Mouse (Mus musculus) spleen, adult 2 months (tissue): ENCODE results near the gene Sdhd. TPM values are rescaled to one million over a fixed set of nuclear protein-coding genes. Genes with fewer than 3 reads are reported as not detected.

Source experiments
- DNase-seq, 2 experiments: peaks; one replicate each; pipeline versions ENCODE4 v3.0.0 to v3.0.0-alpha.2; 2012 to 2021; ENCODE audit warnings: low spot score in 2 of 2, low read depth in 1 of 2
- H3K27ac ChIP-seq: fragments of 200-500 bp; 2 replicates; pipeline ENCODE4 v1.5.1; 2012; ENCODE audit warnings: low read length, inconsistent platforms; ENCODE audit not compliant: insufficient read depth
- H3K27me3 ChIP-seq: fragments of 200-500 bp; 2 replicates; pipeline ENCODE4 v1.6.1; 2012; ENCODE audit warnings: mild to moderate bottlenecking, moderate library complexity, low read length, inconsistent platforms; ENCODE audit not compliant: control insufficient read depth, insufficient read depth
- H3K36me3 ChIP-seq: fragments of 200-500 bp; 2 replicates; pipeline ENCODE4 v1.6.1; 2012; ENCODE audit warnings: mild to moderate bottlenecking, low read length, inconsistent platforms; ENCODE audit not compliant: control insufficient read depth, insufficient read depth
- H3K4me1 ChIP-seq: fragments of 200-500 bp; 2 replicates; pipeline ENCODE4 v1.6.1; 2011; ENCODE audit warnings: inconsistent platforms; ENCODE audit not compliant: control insufficient read depth, insufficient read depth, insufficient read length
- H3K4me3 ChIP-seq: fragments of 200-500 bp; 2 replicates; pipeline ENCODE4 v1.5.1; 2011; ENCODE audit warnings: mild to moderate bottlenecking, inconsistent platforms; ENCODE audit not compliant: insufficient read depth, insufficient read length; ENCODE audit errors: extremely low read depth
- CTCF ChIP-seq: fragments of 200-500 bp; IDR thresholded peaks from 2 replicates; pipeline ENCODE4 v1.5.1; 2011; ENCODE audit warnings: mild to moderate bottlenecking, inconsistent platforms; ENCODE audit not compliant: insufficient read depth, insufficient read length, insufficient replicate concordance; ENCODE audit errors: extremely low read depth
- POLR2A ChIP-seq: fragments of 200-500 bp; IDR thresholded peaks from 2 replicates; pipeline ENCODE4 v1.6.1; 2011; ENCODE audit warnings: low read depth, low read length, inconsistent platforms
- WGBS: fragments of 180-500 bp; shearing (Covaris S2); methylation state at CpG from one replicate; pipeline ENCODE4 v1.1.7; 2018; 5-methylcytosine and 5-hydroxymethylcytosine counted together
- polyA plus RNA-seq: library from polyadenylated mRNA; depleted of rRNA; stranded (reverse); fragments of >200 nt; gene quantifications from 2 replicates; pipeline ENCODE4 v1.2.3, GENCODE M21; 2012

Gene Sdhd
- polyA plus RNA-seq, 1 experiment = 70.6 TPM

DNA sequence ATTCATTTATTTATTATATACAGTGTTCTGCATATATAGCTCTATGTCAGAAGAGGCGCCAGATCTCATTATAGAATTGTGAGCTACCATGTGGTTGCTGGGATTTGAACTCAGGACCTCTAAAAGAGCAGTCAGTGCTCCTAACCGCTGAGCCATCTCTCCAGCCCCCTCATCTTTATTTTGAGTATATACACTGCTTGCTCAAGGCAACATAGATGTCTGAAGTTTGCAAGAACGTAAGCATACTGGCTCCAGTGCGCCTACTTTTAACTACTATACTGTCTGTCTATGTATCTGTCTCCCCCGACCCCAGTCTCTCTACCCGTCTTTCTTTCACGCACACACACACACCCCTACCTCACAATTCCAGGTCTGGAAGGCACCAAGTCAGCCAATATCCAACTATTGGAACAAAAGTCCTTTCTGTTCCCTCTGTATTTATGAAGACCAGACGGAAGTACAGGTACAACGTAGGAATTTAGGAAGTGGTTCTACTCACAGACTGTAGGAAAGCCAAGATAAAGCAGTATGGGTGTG, 14.2 kb upstream of the Sdhd start:
- Histone ChIP-seq H3K4me3 (no peak overlapping the region), H3K36me3 (peaks cover 10% of the 10 kb centered on the region), H3K27ac (no peak overlapping the region), H3K27me3 (no peaks in the 10 kb centered on the region; the same call in 1 of the 2 replicates), H3K4me1 (peaks cover 3% of the 10 kb centered on the region)
- no peak for TF ChIP-seq POLR2A
- TF ChIP-seq CTCF = no peak
- WGBS = 63% methylated on average over 9 of the region's 9 CpGs
- DNase-seq = no peak

GRCm38 (mm10) chr9:50616766-50617603, 13.4 kb upstream of the Sdhd start, which contains the start of the genes Pih1d2 and Nkapd1:
Gene Pih1d2, plus strand, starts transcription at chr9:50617321.
Gene Nkapd1, minus strand, starts transcription at chr9:50617464.
- under 1% methylated on average over 81 of the region's 81 CpGs for WGBS
- H3K27me3 ChIP-seq = no peaks in the 10 kb centered on the region; the same call in 1 of the 2 replicates
- peak within 1 kb of the TSS; percentile 97 for H3K4me3 ChIP-seq
- H3K4me1 ChIP-seq = peaks cover 3% of the 10 kb centered on the region
- H3K36me3 ChIP-seq = peaks cover 10% of the 10 kb centered on the region
- TF ChIP-seq POLR2A (peak; percentile 30; the same call in 1 of the 2 replicates), CTCF (no peak)
- DNase-seq = peak; percentile 77 to 89
- H3K27ac ChIP-seq = peak within 1 kb of the TSS; percentile 99

DNA sequence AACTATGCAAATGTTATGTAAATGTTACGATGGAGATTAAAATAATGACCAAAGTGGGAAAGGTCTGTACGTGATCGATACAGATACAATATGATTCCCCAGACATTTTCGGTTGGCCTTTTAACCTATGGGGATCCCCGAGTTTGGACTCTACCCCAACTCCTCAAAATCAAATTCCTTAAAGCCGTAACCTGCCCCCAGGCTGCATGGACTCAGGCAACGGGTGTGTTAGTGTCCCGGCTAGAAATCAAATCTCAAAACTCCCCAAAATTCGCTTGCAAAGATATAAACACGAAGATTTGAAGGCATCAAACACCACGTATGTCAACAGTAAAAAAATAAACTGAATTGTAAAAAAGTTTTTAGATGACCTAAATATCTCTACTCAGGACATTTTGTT, 12.5 kb upstream of the Sdhd start:
- peak overlapping the region; percentile 97 for H3K4me3 ChIP-seq
- TF ChIP-seq POLR2A (no peak), CTCF (no peak)
- H3K36me3 ChIP-seq = peaks cover 13% of the 10 kb centered on the region
- H3K27ac ChIP-seq = no peak overlapping the region
- DNase-seq = no peak
- WGBS = 36% methylated on average over 11 of the region's 11 CpGs
- H3K4me1 ChIP-seq = peaks cover 3% of the 10 kb centered on the region
- H3K27me3 ChIP-seq = no peaks in the 10 kb centered on the region

DNA sequence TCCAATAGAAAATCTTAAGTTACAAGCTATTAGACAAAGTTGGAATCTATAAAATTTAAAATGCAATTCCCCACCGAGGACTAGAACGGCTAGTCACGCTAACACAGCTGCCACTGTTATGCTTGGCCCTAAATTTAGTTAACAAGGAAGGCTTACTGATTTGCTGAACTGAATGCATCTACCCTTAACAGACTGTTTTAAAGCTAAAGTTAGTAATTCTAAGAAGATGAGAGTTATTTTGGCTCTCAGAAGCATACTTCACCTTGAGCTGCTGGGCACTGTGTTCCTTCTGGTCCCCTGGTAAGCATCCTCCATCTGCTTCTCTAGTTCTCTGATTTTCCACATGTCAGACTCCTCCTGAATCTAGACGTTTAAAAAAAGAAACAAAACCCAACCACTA, 8.5 kb upstream of the Sdhd start:
- Histone ChIP-seq H3K27ac (no peak overlapping the region), H3K27me3 (no peaks in the 10 kb centered on the region), H3K4me3 (no peak overlapping the region), H3K4me1 (peaks cover 3% of the 10 kb centered on the region), H3K36me3 (peaks cover 28% of the 10 kb centered on the region)
- TF ChIP-seq CTCF (no peak), POLR2A (no peak)
- WGBS = 89% methylated on average over 4 of the region's 4 CpGs
- no peak for DNase-seq

DNA sequence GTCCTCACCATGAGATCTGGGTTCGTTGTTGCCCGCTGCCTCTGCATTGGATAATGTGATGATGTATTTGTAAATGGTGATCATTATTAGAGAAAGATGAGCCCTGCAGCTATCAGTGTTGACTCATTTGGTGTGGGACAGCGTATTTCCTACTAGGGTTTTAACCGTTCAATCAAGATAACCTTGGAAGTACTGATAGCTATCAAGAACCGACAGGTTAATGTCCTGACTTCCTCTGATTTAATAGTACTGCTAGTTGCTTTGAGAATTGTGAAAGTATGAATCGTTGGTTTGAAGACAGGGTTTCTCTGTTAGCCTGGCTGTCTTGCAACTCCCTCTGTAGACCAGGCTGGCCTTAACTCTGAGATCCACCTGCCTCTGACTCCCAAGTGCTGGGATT, 726 bp upstream of the Sdhd start:
- Histone ChIP-seq H3K27me3 (no peaks in the 10 kb centered on the region), H3K4me3 (peak overlapping the region; percentile 85), H3K36me3 (peaks cover 14% of the 10 kb centered on the region), H3K4me1 (peaks cover 5% of the 10 kb centered on the region), H3K27ac (peak overlapping the region; percentile 84; the same call in 1 of the 2 replicates)
- 3% methylated on average over 6 of the region's 6 CpGs for WGBS
- DNase-seq = no peak
- TF ChIP-seq POLR2A (no peak), CTCF (no peak)

DNA sequence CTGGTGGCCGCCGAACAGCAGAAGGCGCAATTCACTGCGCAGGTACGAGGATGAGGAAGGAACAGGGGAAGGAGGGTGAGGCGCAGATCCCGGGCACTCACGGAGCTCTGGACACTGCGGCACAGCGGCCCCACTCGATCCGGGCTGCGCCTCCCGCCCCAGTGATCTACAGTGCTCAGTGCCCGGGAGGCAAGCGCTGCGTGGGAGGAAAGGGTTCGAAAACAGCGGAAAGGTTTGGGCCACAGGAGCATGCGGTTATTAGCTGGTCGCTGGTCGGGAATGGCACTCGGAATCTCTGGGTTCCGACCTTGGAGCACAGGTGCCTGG, 349 bp upstream of the Sdhd start:
- under 1% methylated on average over 24 of the region's 24 CpGs for WGBS
- H3K27ac ChIP-seq = peak overlapping the region; percentile 84
- no peak for DNase-seq

More for the DNA sequence above, 349 bp upstream of the Sdhd start:
- TF ChIP-seq POLR2A (no peak), CTCF (no peak)
- Histone ChIP-seq H3K4me3 (peak overlapping the region; percentile 85), H3K36me3 (peaks cover 15% of the 10 kb centered on the region), H3K4me1 (peaks cover 5% of the 10 kb centered on the region), H3K27me3 (no peaks in the 10 kb centered on the region)
